Mouse (Mus musculus): ENCODE results near the gene H2-DMa. TPM values are rescaled to one million over a fixed set of nuclear protein-coding genes. Genes with fewer than 3 reads are reported as not detected.

H2-DMa gene
- polyA plus RNA-seq, 1 experiment from 2014 or later = 4.4 TPM

- ATAC-seq (ENCODE audit: low read depth) (no peak), DNase-seq (no peak)
- Histone ChIP-seq H3K4me2 (no peak overlapping the region), H3K27ac (no peak overlapping the region), H3K4me1 (replicated peaks) (peaks cover 66% of the 10 kb centered on the region), H3K36me3 (peaks cover 4% of the 10 kb centered on the region; the same call in 1 of the 2 replicates), H3K9ac (no peak overlapping the region), H3K9me3 (replicated peaks) (no peaks in the 10 kb centered on the region), H3K4me3 (replicated peaks) (no peak overlapping the region), H3K27me3 (peaks cover 33% of the 10 kb centered on the region)
- 63% methylated on average over 9 of the region's 9 CpGs for WGBS (ENCODE audit: insufficient replicate concordance)
Measured at GRCm38 (mm10) chr17:34126826-34127420, 7.6 kb downstream of the H2-DMa start.

DNA sequence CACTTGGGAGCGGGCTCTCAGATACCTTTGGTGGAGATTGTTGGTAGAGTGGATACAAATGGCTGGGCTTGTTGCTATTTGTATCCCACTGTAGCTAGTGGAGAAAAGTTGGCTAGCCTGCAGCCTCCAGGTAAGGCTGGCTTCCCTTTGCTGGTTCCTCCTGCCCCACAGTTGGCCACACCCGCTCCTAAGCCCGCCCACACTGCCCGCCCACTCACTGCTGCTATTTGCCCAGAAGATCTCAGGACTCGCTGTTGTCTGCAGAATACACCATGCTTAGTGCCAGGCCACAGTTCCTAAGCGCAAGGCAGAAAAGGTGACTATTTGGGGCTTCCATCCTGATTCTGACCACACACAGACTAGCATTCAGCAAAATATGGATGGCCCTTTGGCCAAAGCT, 8.1 kb downstream of the H2-DMa start:
- no peak overlapping the region for H3K4me3 ChIP-seq (replicated peaks)
- peaks cover 33% of the 10 kb centered on the region for H3K27me3 ChIP-seq
- WGBS (ENCODE audit: insufficient replicate concordance) = 12% methylated on average over 6 of the region's 6 CpGs
- ATAC-seq (ENCODE audit: low read depth) (peak; percentile 49), DNase-seq (peak; percentile 62)
- no peak overlapping the region for H3K27ac ChIP-seq
- no peaks in the 10 kb centered on the region for H3K9me3 ChIP-seq (replicated peaks)
- H3K4me2 ChIP-seq = no peak overlapping the region; the same call in 1 of the 2 replicates
- peaks cover 66% of the 10 kb centered on the region for H3K4me1 ChIP-seq (replicated peaks)
- H3K9ac ChIP-seq = no peak overlapping the region
- peaks cover 4% of the 10 kb centered on the region; the same call in 1 of the 2 replicates for H3K36me3 ChIP-seq

GRCm38 (mm10) chr17:34128264-34128937, 9.1 kb downstream of the H2-DMa start:
- 30% methylated on average over 13 of the region's 13 CpGs for WGBS (ENCODE audit: insufficient replicate concordance)
- H3K4me3 ChIP-seq (replicated peaks) = no peak overlapping the region
- H3K27me3 ChIP-seq = peaks cover 33% of the 10 kb centered on the region
- no peak for ATAC-seq (ENCODE audit: low read depth)
- peaks cover 57% of the 10 kb centered on the region for H3K4me1 ChIP-seq (replicated peaks)
- DNase-seq = no peak
- peaks cover 4% of the 10 kb centered on the region; the same call in 1 of the 2 replicates for H3K36me3 ChIP-seq
- peak overlapping the region; percentile 13; the same call in 1 of the 2 replicates for H3K9ac ChIP-seq
- H3K9me3 ChIP-seq (replicated peaks) = no peaks in the 10 kb centered on the region
- H3K4me2 ChIP-seq = 0 out of 2 replicates have a peak overlapping the region, but pooled peaks have one; percentile 6
- no peak overlapping the region for H3K27ac ChIP-seq

DNA sequence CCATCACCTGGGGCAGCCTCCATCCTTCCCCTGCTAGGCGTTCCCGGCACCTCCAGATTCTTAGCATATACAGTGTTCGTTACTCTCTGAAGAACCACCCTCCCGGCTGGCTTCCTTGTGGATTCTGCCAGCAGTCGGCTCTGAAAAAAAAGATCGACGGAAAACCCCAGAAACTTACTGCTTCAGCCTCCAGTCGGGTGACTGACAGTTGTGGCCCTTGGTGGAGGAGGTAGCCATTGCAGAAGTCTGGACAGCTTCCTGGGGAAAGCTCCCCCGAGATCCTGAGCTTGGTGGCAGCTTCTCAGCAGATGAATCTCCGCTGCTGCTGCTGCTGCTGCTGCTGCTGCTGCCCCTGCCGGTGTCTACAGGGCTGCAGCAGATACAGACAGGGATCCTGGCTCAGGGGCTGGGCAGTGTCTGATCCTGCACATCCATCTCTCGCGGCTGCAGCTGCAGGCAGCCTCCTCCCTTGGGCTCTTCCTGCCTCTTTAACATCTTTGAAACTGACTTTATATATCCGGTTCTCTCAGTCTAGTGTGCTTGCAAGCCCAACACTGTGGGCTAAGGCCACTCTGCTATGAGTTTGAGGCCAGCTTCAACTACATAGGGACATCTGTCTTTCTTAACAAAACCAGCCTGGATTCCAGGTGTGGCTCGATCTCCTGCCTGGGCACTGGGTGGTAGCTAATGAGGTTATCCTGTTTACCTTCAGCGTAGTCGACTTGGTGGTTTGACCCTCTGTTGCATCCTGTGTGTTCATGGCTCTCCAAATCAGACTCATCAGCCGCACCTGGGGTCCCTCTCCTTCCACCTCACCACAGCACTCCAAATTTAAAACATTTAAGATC, 9.8 kb downstream of the H2-DMa start:
- Histone ChIP-seq H3K36me3 (peaks cover 4% of the 10 kb centered on the region; the same call in 1 of the 2 replicates), H3K9me3 (replicated peaks) (no peaks in the 10 kb centered on the region), H3K9ac (peak overlapping the region; percentile 13; the same call in 1 of the 2 replicates), H3K4me2 (0 out of 2 replicates have a peak overlapping the region, but pooled peaks have one; percentile 6), H3K27ac (no peak overlapping the region), H3K27me3 (peaks cover 33% of the 10 kb centered on the region), H3K4me1 (replicated peaks) (peaks cover 50% of the 10 kb centered on the region), H3K4me3 (replicated peaks) (no peak overlapping the region)
- whole genome bisulfite sequencing (ENCODE audit: insufficient replicate concordance) = 15% methylated on average over 18 of the region's 18 CpGs
- no peak for DNase-seq
- ATAC-seq (ENCODE audit: low read depth) = no peak

DNA sequence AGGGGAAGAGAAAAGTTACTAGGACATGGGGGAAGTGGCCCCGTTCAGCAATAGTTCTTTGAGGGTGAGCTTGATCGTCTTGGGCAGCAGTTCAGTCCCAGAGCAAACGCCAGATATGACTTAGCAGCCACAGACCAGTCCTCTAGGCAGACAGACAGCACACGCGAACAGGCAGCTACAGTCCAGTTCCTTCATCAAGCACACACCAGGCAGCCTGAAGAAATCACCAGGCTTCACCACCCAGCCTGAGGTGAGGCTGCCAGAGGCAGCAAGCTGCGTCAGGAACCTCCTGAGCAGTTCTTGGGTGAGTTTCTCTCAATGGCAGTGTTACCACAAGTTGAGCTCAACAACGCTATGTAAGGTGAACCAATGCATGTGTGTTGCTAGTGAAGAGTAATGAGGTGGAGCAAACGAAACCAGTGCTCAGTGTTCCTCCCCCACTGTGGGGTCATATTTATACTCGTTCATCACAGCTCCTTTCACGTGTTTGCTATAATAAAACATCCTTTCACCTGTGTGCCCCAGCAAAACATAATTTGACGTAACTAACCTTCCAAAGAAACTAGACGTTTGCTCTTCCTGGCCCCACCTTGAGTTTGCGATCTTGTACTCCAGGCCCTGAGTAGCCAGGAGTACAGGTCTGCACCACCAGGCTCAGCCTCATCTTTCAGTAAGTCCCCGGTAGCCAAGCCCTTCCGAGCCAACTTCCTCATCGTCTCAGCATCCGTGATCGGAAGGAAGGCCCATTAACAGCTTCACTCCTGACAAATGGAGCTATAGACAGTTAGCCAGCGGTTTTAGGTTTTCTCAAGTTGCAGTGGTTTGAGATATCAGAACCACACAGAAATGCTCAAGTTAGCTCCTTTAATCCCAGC, 11.0 kb downstream of the H2-DMa start:
- H3K4me2 ChIP-seq = no peak overlapping the region
- peaks cover 33% of the 10 kb centered on the region for H3K27me3 ChIP-seq
- H3K9ac ChIP-seq = no peak overlapping the region
- no peak overlapping the region for H3K4me3 ChIP-seq (replicated peaks)
- no peak overlapping the region for H3K27ac ChIP-seq
- 57% methylated on average over 19 of the region's 19 CpGs for WGBS (ENCODE audit: insufficient replicate concordance)
- H3K36me3 ChIP-seq = peaks cover 4% of the 10 kb centered on the region; the same call in 1 of the 2 replicates
- DNase-seq (no peak), ATAC-seq (ENCODE audit: low read depth) (no peak)
- peaks cover 40% of the 10 kb centered on the region for H3K4me1 ChIP-seq (replicated peaks)
- no peaks in the 10 kb centered on the region for H3K9me3 ChIP-seq (replicated peaks)

DNA sequence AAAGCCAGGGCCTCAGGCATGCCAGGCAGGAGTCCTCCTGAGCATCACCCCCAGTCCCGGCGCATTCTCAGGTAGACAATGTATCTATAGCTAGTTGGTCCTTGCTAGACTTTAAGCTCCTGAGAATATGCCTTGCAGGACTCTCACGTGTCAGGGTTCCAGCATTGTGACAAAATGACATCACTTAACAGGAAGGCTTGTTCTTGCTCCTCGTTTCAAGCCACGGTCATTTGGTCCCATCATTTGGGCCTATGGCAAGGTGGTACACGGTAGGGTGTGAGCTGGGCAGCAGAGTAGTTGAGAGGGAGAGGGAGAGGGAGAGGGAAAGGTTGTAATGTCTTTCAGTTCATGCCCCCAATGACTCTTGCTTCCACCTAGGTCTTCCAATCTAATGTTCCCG, 12.6 kb downstream of the H2-DMa start:
- Histone ChIP-seq H3K9ac (no peak overlapping the region), H3K4me3 (replicated peaks) (no peak overlapping the region), H3K4me1 (replicated peaks) (peaks cover 36% of the 10 kb centered on the region), H3K36me3 (no peaks in the 10 kb centered on the region), H3K9me3 (replicated peaks) (no peaks in the 10 kb centered on the region), H3K4me2 (no peak overlapping the region), H3K27ac (no peak overlapping the region), H3K27me3 (peaks cover 45% of the 10 kb centered on the region)
- 72% methylated on average over 7 of the region's 7 CpGs for WGBS (ENCODE audit: insufficient replicate concordance)
- ATAC-seq (ENCODE audit: low read depth) (no peak), DNase-seq (no peak)

DNA sequence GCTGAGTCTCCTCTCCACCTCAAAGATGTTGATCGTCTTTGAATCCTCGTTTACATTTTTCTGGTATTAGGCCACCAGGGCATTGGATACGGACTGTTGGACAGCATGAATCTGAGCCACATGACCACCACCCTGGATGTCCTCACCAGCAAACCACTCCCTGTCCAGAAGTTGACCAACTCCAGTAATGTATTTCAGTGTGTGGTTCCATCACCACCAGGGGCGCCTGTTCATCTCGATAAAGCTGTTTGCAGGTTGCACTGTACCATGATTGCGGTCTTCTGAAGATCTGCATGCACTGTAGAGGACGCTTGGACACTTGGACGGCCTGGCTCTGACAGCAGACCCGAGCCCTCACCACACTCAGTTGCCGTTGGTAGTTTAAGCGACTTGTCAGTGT, 13.9 kb downstream of the H2-DMa start:
- Histone ChIP-seq H3K4me2 (no peak overlapping the region), H3K4me1 (replicated peaks) (peaks cover 23% of the 10 kb centered on the region), H3K27ac (no peak overlapping the region), H3K36me3 (no peaks in the 10 kb centered on the region), H3K27me3 (peaks cover 54% of the 10 kb centered on the region), H3K4me3 (replicated peaks) (no peak overlapping the region), H3K9ac (no peak overlapping the region), H3K9me3 (replicated peaks) (no peaks in the 10 kb centered on the region)
- WGBS (ENCODE audit: insufficient replicate concordance) = 60% methylated on average over 11 of the region's 11 CpGs
- ATAC-seq (ENCODE audit: low read depth) (no peak), DNase-seq (no peak)

- Histone ChIP-seq H3K36me3 (no peaks in the 10 kb centered on the region), H3K9me3 (replicated peaks) (no peaks in the 10 kb centered on the region), H3K9ac (no peak overlapping the region), H3K27ac (no peak overlapping the region), H3K27me3 (peaks cover 54% of the 10 kb centered on the region), H3K4me3 (replicated peaks) (no peak overlapping the region), H3K4me2 (no peak overlapping the region), H3K4me1 (replicated peaks) (peaks cover 16% of the 10 kb centered on the region)
- DNase-seq (no peak), ATAC-seq (ENCODE audit: low read depth) (no peak)
- WGBS (ENCODE audit: insufficient replicate concordance) = 75% methylated on average over 3 of the region's 3 CpGs
Measured at GRCm38 (mm10) chr17:34134451-34134850, 15.1 kb downstream of the H2-DMa start.

DNA sequence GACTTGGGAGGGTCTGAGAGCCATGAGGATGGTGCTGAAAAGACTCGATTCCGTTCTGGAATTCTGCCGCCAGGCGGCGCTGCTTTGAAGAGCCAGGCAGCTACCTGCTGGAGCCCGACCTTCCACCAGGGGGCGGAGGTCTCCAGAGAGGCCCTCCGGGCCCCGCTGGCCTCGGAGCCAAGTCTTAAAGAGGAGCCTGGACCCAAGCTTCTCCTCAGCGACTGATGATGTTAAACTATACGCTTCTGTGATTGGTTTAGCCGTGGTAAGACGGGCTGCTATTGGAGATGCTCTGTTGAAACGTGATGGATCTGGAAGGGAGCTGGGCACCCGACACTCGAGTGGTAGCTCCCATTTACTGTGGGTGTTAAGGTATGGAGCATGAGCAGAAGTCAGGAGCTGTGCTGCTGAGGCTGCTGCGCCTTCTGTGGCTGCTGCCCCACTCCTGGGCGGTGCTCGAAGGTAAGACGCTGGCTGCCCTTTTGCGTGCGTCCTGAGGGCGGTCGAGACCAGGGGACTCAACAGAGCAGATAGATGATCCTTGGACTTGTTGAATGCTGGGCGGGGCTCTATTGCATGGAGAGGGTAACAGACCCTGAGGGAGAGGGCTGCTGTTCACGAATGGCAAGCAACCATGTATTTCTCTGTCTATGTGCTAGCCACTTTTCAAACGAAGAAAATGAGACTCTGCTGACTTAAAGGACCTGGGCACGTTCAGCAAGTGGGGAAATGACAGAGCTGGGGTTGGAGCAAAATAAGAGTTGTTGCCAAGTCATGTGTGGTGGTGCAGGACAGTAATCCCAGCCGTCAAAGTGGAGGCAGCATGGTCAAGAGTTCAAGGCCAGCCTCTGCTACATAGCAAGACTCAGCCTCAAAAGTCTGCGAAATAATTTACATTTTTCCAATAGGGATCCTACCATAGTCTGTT, 16.2 kb downstream of the H2-DMa start:
- peaks cover 54% of the 10 kb centered on the region for H3K27me3 ChIP-seq

GRCm38 (mm10) chr17:34137601-34138000, 18.3 kb downstream of the H2-DMa start:
- DNase-seq = no peak
- Histone ChIP-seq H3K4me3 (replicated peaks) (no peak overlapping the region), H3K27ac (no peak overlapping the region), H3K4me2 (no peak overlapping the region), H3K9me3 (replicated peaks) (no peaks in the 10 kb centered on the region), H3K36me3 (no peaks in the 10 kb centered on the region), H3K4me1 (replicated peaks) (peaks cover 32% of the 10 kb centered on the region), H3K9ac (no peak overlapping the region), H3K27me3 (peaks cover 64% of the 10 kb centered on the region)
- WGBS (ENCODE audit: insufficient replicate concordance) = 66% methylated on average over 7 of the region's 7 CpGs
- no peak for ATAC-seq (ENCODE audit: low read depth)

More for the DNA sequence above, 16.2 kb downstream of the H2-DMa start:
- WGBS (ENCODE audit: insufficient replicate concordance) = 4% methylated on average over 31 of the region's 31 CpGs
- Histone ChIP-seq H3K9me3 (replicated peaks) (no peaks in the 10 kb centered on the region), H3K4me1 (replicated peaks) (peaks cover 25% of the 10 kb centered on the region), H3K36me3 (no peaks in the 10 kb centered on the region), H3K4me2 (peak overlapping the region; percentile 66), H3K27ac (no peak overlapping the region), H3K4me3 (replicated peaks) (peak overlapping the region; percentile 41), H3K9ac (peak overlapping the region; percentile 42; the same call in 1 of the 2 replicates)
- DNase-seq (peak; percentile 88), ATAC-seq (ENCODE audit: low read depth) (peak; percentile 91)

All from liver, embryonic 13.5 days (tissue).